Mouse (Mus musculus): ENCODE measurements around the gene Dnaaf2. TPM values are rescaled to one million over a fixed set of nuclear protein-coding genes. Genes with fewer than 3 reads are reported as not detected.
A peak's percentile ranks its signal among the peaks of the same experiment; 100 is the strongest.
"Not testable (repeated sequence)": the region's sequence is repeated elsewhere in the genome, so short reads cannot be mapped to it uniquely, and the experiment has no call there.

Gene Dnaaf2
- polyA plus RNA-seq, 1 experiment from 2014 or later = 11.5 TPM

GRCm38 (mm10) chr12:69167656-69168460 lies 30.4 kb downstream of the Dnaaf2 start:
- ATAC-seq (replicated peaks; ENCODE audit: insufficient number of reproducible peaks, low FRiP score, low TSS enrichment, low read depth) (peak; percentile 16; the same call in 1 of the 2 replicates), DNase-seq (ENCODE audit: low spot score) (no peak)
- Histone ChIP-seq H3K9me3 (replicated peaks; ENCODE audit: control insufficient read depth, low read length) (no peaks in the 10 kb centered on the region), H3K4me1 (ENCODE audit: control insufficient read depth, insufficient read depth, low read length) (no peaks in the 10 kb centered on the region), H3K36me3 (replicated peaks; ENCODE audit: control insufficient read depth, insufficient read depth, low read depth, low read length) (no peaks in the 10 kb centered on the region), H3K4me3 (ENCODE audit: low read depth, low read length) (peak overlapping the region; percentile 79), H3K27ac (replicated peaks; ENCODE audit: low read depth, low read length) (0 out of 2 replicates have a peak overlapping the region, but pooled peaks have one; percentile 36), H3K27me3 (ENCODE audit: control insufficient read depth, insufficient read depth, low read length) (no peaks in the 10 kb centered on the region), H3K9ac (replicated peaks; ENCODE audit: low read length) (peak overlapping the region; percentile 71), H3K4me2 (ENCODE audit: low read depth, low read length) (peak overlapping the region; percentile 79)
- whole genome bisulfite sequencing = 8% methylated on average over 18 of the region's 18 CpGs

GRCm38 (mm10) chr12:69166861-69167581 lies 31.2 kb downstream of the Dnaaf2 start:
- H3K4me1 ChIP-seq (ENCODE audit: control insufficient read depth, insufficient read depth, low read length); H3K27ac ChIP-seq (replicated peaks; ENCODE audit: low read depth, low read length); H3K36me3 ChIP-seq (replicated peaks; ENCODE audit: control insufficient read depth, insufficient read depth, low read depth, low read length); H3K4me2 ChIP-seq (ENCODE audit: low read depth, low read length); DNase-seq (ENCODE audit: low spot score); H3K27me3 ChIP-seq (ENCODE audit: control insufficient read depth, insufficient read depth, low read length); H3K9me3 ChIP-seq (replicated peaks; ENCODE audit: control insufficient read depth, low read length); H3K4me3 ChIP-seq (ENCODE audit: low read depth, low read length); ATAC-seq (replicated peaks; ENCODE audit: insufficient number of reproducible peaks, low FRiP score, low TSS enrichment, low read depth); H3K9ac ChIP-seq (replicated peaks; ENCODE audit: low read length): not testable (repeated sequence)
- 71% methylated on average over 8 of the region's 8 CpGs for WGBS

- DNase-seq (ENCODE audit: low spot score) = no peak
- Histone ChIP-seq H3K9ac (replicated peaks; ENCODE audit: low read length) (no peak overlapping the region), H3K4me1 (ENCODE audit: control insufficient read depth, insufficient read depth, low read length) (no peaks in the 10 kb centered on the region), H3K36me3 (replicated peaks; ENCODE audit: control insufficient read depth, insufficient read depth, low read depth, low read length) (no peaks in the 10 kb centered on the region), H3K4me2 (ENCODE audit: low read depth, low read length) (no peak overlapping the region), H3K27me3 (ENCODE audit: control insufficient read depth, insufficient read depth, low read length) (no peaks in the 10 kb centered on the region), H3K9me3 (replicated peaks; ENCODE audit: control insufficient read depth, low read length) (no peaks in the 10 kb centered on the region), H3K4me3 (ENCODE audit: low read depth, low read length) (no peak overlapping the region), H3K27ac (replicated peaks; ENCODE audit: low read depth, low read length) (no peak overlapping the region)
- WGBS = 59% methylated on average over 3 of the region's 3 CpGs
- ATAC-seq (replicated peaks; ENCODE audit: insufficient number of reproducible peaks, low FRiP score, low TSS enrichment, low read depth) = no peak
These were observed 33.3 kb downstream of the Dnaaf2 start for GRCm38 (mm10) chr12:69164904-69165303.

GRCm38 (mm10) chr12:69163586-69163985 lies 34.6 kb downstream of the Dnaaf2 start:
- DNase-seq (ENCODE audit: low spot score); H3K9ac ChIP-seq (replicated peaks; ENCODE audit: low read length); H3K4me3 ChIP-seq (ENCODE audit: low read depth, low read length); H3K27me3 ChIP-seq (ENCODE audit: control insufficient read depth, insufficient read depth, low read length); ATAC-seq (replicated peaks; ENCODE audit: insufficient number of reproducible peaks, low FRiP score, low TSS enrichment, low read depth); H3K4me1 ChIP-seq (ENCODE audit: control insufficient read depth, insufficient read depth, low read length); H3K9me3 ChIP-seq (replicated peaks; ENCODE audit: control insufficient read depth, low read length); H3K4me2 ChIP-seq (ENCODE audit: low read depth, low read length); H3K27ac ChIP-seq (replicated peaks; ENCODE audit: low read depth, low read length); H3K36me3 ChIP-seq (replicated peaks; ENCODE audit: control insufficient read depth, insufficient read depth, low read depth, low read length): not testable (repeated sequence)
- 87% methylated on average over 4 of the region's 4 CpGs for WGBS

GRCm38 (mm10) chr12:69160677-69161076 lies 37.6 kb downstream of the Dnaaf2 start:
- not testable (repeated sequence) for H3K4me1 ChIP-seq (ENCODE audit: control insufficient read depth, insufficient read depth, low read length); DNase-seq (ENCODE audit: low spot score); ATAC-seq (replicated peaks; ENCODE audit: insufficient number of reproducible peaks, low FRiP score, low TSS enrichment, low read depth); H3K9ac ChIP-seq (replicated peaks; ENCODE audit: low read length); H3K4me2 ChIP-seq (ENCODE audit: low read depth, low read length); H3K36me3 ChIP-seq (replicated peaks; ENCODE audit: control insufficient read depth, insufficient read depth, low read depth, low read length); H3K4me3 ChIP-seq (ENCODE audit: low read depth, low read length); H3K27ac ChIP-seq (replicated peaks; ENCODE audit: low read depth, low read length); H3K27me3 ChIP-seq (ENCODE audit: control insufficient read depth, insufficient read depth, low read length); H3K9me3 ChIP-seq (replicated peaks; ENCODE audit: control insufficient read depth, low read length)
- 55% methylated on average over 2 of the region's 2 CpGs for WGBS

- no peak for ATAC-seq (replicated peaks; ENCODE audit: insufficient number of reproducible peaks, low FRiP score, low TSS enrichment, low read depth)
- peaks cover 5% of the 10 kb centered on the region for H3K36me3 ChIP-seq (replicated peaks; ENCODE audit: control insufficient read depth, insufficient read depth, low read depth, low read length)
- no peaks in the 10 kb centered on the region for H3K9me3 ChIP-seq (replicated peaks; ENCODE audit: control insufficient read depth, low read length)
- no peak overlapping the region for H3K9ac ChIP-seq (replicated peaks; ENCODE audit: low read length)
- H3K27me3 ChIP-seq (ENCODE audit: control insufficient read depth, insufficient read depth, low read length) = no peaks in the 10 kb centered on the region
- H3K4me3 ChIP-seq (ENCODE audit: low read depth, low read length) = no peak overlapping the region
- H3K4me2 ChIP-seq (ENCODE audit: low read depth, low read length) = no peak overlapping the region
- DNase-seq (ENCODE audit: low spot score) = peak; percentile 83
- H3K4me1 ChIP-seq (ENCODE audit: control insufficient read depth, insufficient read depth, low read length) = no peaks in the 10 kb centered on the region
- H3K27ac ChIP-seq (replicated peaks; ENCODE audit: low read depth, low read length) = no peak overlapping the region
- 7% methylated on average over 9 of the region's 9 CpGs for WGBS
These were observed 38.7 kb downstream of the Dnaaf2 start for GRCm38 (mm10) chr12:69159578-69159940.

- peak within 1 kb of the TSS; percentile 77 for H3K27ac ChIP-seq (replicated peaks; ENCODE audit: low read depth, low read length)
- H3K4me2 ChIP-seq (ENCODE audit: low read depth, low read length) = peak within 1 kb of the TSS; percentile 70
- H3K4me1 ChIP-seq (ENCODE audit: control insufficient read depth, insufficient read depth, low read length); H3K36me3 ChIP-seq (replicated peaks; ENCODE audit: control insufficient read depth, insufficient read depth, low read depth, low read length); H3K9me3 ChIP-seq (replicated peaks; ENCODE audit: control insufficient read depth, low read length); H3K27me3 ChIP-seq (ENCODE audit: control insufficient read depth, insufficient read depth, low read length): not testable (repeated sequence)
- peak; percentile 99 for DNase-seq (ENCODE audit: low spot score)
- WGBS = under 1% methylated on average over 57 of the region's 68 CpGs
- ATAC-seq (replicated peaks; ENCODE audit: insufficient number of reproducible peaks, low FRiP score, low TSS enrichment, low read depth) = peak; percentile 99
- peak within 1 kb of the TSS; percentile 71 for H3K4me3 ChIP-seq (ENCODE audit: low read depth, low read length)
- peak within 1 kb of the TSS; percentile 91 for H3K9ac ChIP-seq (replicated peaks; ENCODE audit: low read length)
These were observed 39.3 kb downstream of the Dnaaf2 start, which contains the start of gene Rps29 for GRCm38 (mm10) chr12:69158765-69159577. Gene Rps29 (minus strand): TSS chr12:69159186.

All from embryonic facial prominence, embryonic 11.5 days (tissue).